Mouse (Mus musculus) retina, postnatal 1 day (tissue): Measurements from ENCODE around the gene Heca.
A peak's percentile ranks its signal among the peaks of the same experiment; 100 is the strongest.
"Not testable (repeated sequence)": the region's sequence is repeated elsewhere in the genome, so short reads cannot be mapped to it uniquely, and the experiment has no call there.

Source experiments
- DNase-seq: peaks from one replicate; pipeline ENCODE4 v3.0.0-alpha.2; 2012

The Heca gene

DNA sequence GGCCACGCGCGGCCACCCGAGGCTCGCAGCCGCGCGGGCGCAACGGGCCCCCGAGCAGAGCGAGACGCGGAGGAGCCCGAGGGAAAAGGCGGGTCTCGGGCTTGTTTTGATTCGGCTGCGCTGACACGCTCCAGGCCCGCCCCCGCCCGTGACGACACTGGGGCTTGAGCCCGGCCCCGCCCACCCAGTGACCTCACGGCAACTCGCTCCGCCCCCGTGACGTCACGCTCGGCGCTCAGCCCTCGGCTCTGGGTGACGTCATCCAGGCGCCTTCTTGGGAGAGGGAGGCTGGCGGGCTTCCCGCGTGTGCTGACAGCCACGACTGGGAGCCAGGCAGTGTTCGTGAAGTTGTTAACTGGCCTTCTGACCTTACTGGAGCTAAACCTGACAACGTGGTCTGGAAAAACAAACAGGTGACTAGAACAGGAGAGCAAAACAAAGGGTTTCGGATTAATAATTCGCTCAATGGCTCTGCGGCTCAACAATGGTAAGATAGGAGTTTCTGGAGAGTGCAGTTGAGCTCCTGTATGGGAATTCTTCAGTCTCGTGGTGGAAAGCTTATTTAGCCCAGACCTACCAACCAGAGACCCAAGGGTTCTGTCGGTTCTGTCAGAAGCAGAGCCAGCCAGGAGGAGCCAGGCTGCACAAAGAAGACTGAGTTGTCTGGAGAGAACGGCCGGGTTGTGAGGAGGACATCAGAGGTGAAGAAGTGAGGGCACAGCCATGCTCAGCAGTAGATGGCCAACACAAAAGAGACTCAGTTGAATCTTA is at the start of gene Heca:
Gene Heca (minus strand): TSS at position 108 of the 771 bp plus-strand sequence.
- DNase-seq: peak; percentile 95

DNA sequence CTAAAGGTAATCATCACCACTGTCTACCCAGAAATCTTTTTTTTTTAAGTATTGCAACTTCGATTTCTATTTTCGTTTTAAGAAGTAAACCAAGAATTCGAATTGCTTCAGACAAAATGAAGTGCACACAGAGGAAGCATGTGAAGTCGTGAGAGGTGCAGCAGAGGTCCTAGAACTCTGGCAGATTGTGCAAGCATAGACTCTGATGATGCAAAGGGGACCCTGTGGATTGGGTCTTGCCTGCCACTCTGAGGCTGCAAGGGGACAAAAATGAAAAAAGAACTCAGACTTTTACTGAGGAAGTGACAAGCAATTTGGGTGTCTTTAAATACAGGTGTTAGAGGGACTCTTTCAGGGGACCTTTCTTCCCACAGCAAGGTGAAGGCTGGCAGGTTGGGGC is 42.7 kb upstream of the Heca start:
- DNase-seq: no peak

DNA sequence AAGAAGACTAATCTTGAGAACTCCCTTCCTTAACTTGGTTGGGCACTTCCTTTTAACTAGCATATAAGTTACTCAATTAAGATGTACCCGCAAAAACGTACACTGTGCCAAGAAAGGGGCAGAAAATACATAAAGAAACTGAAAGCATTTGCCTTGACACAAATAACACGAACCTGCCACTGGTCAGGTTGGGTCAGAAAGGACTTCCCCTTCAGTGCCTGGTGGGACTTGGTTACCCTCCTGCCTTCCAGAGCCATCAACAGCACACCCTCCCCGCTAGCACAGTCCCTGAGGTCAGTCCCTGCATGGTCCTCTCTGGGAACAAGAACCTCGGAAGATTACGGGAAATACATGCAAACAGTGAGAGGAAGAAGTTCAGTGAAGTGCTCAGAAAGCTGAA is 41.3 kb upstream of the Heca start:
- DNase-seq: no peak

DNA sequence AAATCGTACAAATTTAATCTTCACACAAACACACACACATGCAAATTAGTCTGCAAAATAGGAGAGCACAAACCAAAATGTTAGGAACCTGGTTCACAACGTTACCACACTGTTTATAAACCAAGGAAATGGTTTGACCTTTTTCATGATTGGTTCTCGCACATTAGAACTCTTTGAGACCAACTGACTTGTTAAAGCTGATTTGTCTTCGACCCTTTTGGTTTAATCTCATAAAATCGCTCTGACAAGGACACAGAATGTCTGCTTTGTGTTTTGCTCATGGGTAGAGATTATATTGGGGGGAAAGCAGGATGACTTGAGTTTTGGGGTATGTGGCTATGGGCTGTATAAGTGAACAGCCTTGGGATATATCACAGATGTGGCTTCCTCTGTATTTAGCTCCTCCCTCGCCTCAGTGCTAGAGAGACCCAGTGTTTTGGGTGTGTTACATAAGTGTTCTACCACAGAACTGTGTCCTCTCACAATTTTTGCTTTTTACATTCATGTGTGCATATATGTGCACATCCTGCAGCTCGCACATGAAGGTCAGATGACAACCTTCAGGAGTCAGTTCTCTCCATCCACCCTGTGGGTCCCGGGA is 40.1 kb upstream of the Heca start:
- no peak for DNase-seq

GRCm38 (mm10) chr10:17983313-17983712 is 35.4 kb upstream of the Heca start:
- DNase-seq: no peak

GRCm38 (mm10) chr10:17966090-17966489 is 18.2 kb upstream of the Heca start:
- no peak for DNase-seq

DNA sequence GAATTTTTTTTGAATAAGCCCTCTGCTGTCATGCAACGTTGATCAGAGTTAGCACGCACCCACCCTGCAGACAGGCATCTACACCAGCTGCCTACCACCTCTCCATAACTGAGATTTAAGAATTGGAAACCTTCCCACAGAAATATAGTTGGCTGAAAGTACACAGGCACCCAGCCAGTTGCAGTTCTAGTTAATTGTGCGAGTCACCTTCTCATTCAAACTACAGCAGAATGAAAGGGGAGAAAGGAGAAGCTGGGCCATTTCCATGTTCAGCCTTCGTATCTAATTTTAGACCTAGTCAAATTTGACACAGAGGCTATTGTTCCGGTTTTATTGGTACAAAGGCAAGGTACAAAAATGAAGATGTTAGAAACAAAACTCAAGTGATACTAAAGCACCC is 2.9 kb upstream of the Heca start:
- DNase-seq: no peak

- DNase-seq: peak; percentile 70
Measured at GRCm38 (mm10) chr10:17947175-17947906, 526 bp downstream of the Heca start.

GRCm38 (mm10) chr10:17946799-17947174 is 1.1 kb downstream of the Heca start:
- not testable (repeated sequence) for DNase-seq

GRCm38 (mm10) chr10:17946046-17946445 is 1.8 kb downstream of the Heca start:
- DNase-seq: no peak

GRCm38 (mm10) chr10:17933622-17934021 is 14.2 kb downstream of the Heca start:
- no peak for DNase-seq

- DNase-seq: no peak
Measured at GRCm38 (mm10) chr10:17932131-17932530, 15.7 kb downstream of the Heca start.

DNA sequence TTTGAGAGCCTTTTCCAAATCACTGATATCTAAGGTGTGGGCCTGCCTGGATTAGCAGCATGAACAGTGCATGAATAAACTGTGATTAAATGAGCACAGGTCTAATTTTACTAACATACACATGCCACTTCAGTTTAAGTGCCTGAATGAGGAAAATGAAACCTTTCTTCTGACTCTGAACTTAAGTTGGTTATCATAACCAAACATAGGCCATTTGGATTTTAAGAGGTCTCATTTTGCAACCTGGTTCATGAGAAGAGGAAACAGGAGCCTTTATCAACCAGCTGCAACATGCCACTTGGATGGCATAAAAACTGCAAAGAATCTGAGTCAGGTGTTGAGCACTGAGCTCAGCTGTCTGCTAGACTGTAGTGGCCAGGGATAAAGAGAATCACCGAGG is 16.7 kb downstream of the Heca start:
- no peak for DNase-seq

DNA sequence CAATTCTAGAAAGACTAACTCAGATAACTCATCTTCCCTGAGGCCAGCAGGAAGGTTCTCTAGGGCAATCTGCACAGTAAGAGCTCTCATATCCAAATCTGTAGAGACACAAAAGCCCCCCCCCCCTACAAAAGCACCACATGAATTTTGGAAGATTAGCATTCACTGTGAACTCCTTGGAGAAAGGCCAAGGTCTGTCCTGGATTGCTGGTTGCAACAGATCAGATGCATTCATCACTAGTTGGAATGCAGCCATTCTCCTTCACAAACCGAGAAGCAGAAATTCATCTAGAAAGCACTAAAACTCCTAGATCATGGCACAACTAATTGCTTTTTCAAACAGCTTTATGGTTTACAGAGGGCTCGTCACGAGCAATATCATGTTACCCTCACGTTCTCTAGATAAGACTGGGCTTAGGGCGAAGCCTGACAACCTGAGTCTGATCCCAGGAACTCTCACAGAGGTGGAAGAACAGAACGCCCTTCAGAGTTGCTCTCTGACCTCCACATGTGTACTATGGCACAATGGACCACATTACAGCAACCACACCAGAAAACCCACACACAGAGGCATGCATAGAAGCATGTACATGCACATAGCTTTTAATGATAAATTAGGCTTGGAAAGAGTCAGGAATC is 17.3 kb downstream of the Heca start:
- peak; percentile 34 for DNase-seq

- no peak for DNase-seq
Measured at GRCm38 (mm10) chr10:17925200-17925599, 22.7 kb downstream of the Heca start.

- DNase-seq: no peak
Measured at GRCm38 (mm10) chr10:17924166-17924565, 23.7 kb downstream of the Heca start.

GRCm38 (mm10) chr10:17921381-17921780 is 26.5 kb downstream of the Heca start:
- no peak for DNase-seq

DNA sequence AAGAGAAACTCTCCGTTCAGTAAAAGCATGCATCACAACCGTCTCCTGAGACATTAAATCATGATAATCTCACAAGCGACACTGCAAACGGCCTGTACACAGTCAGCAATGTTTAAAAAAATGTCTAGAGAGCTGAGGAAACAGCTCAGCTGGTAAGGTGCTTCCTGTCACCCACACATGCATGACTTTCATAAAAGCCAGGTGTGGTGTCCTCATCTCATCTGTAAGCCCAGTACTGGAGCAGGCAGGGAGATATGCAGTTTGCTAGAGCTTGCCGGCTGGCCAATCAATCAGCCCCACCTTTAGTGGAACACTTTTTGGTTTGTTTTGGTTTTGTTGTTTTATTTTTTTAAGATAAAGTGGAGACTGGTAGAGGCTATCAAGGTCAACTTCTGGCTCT is 27.9 kb downstream of the Heca start:
- DNase-seq: no peak

- no peak for DNase-seq
Measured at GRCm38 (mm10) chr10:17919032-17919431, 28.8 kb downstream of the Heca start.

- DNase-seq: no peak
Measured at GRCm38 (mm10) chr10:17908731-17909130, 39.1 kb downstream of the Heca start.

- not testable (repeated sequence) for DNase-seq
Measured at GRCm38 (mm10) chr10:17906405-17906804, 41.5 kb downstream of the Heca start.

GRCm38 (mm10) chr10:17903449-17903848 is 44.4 kb downstream of the Heca start:
- DNase-seq: no peak

GRCm38 (mm10) chr10:17880724-17881123 is 67.1 kb downstream of the Heca start:
- DNase-seq: no peak

- DNase-seq: no peak
Measured at GRCm38 (mm10) chr10:17880038-17880437, 67.8 kb downstream of the Heca start.
